Mouse (Mus musculus) adrenal gland, adult (tissue): Measurements from ENCODE around the gene 9230104L09Rik.

Experiments used
- DNase-seq, 2 experiments: peaks; one replicate each; pipeline ENCODE4 v3.0.0; 2022 to 2023; ENCODE audit warnings: low spot score in 1 of 2; ENCODE audit not compliant: inconsistent age in 2 of 2

Gene 9230104L09Rik

DNA sequence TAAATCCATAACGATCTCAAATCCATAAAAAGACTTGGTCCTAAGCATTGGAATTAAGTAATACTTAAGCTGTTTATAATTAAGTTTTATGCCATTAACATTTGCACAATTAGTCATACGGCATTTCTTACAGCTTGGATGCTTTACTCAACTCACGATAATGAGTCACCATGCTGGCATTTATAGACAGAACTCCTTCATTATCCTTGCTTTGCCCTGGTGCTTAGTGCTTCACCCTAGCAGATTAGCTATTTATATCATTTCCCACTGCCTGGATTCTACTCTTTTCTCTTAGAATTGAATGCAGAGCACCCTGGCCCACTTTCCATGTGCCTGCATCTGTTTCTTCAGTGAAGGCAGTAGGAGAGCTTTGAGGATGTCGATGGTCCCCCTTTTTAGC is 7.3 kb downstream of the 9230104L09Rik start:
- DNase-seq, result peak in 1 of 2 experiments; percentile 54

GRCm38 (mm10) chr2:148856630-148857400 is 8.0 kb downstream of the 9230104L09Rik start:
- peak in 1 of 2 experiments; percentile 76 for DNase-seq

DNA sequence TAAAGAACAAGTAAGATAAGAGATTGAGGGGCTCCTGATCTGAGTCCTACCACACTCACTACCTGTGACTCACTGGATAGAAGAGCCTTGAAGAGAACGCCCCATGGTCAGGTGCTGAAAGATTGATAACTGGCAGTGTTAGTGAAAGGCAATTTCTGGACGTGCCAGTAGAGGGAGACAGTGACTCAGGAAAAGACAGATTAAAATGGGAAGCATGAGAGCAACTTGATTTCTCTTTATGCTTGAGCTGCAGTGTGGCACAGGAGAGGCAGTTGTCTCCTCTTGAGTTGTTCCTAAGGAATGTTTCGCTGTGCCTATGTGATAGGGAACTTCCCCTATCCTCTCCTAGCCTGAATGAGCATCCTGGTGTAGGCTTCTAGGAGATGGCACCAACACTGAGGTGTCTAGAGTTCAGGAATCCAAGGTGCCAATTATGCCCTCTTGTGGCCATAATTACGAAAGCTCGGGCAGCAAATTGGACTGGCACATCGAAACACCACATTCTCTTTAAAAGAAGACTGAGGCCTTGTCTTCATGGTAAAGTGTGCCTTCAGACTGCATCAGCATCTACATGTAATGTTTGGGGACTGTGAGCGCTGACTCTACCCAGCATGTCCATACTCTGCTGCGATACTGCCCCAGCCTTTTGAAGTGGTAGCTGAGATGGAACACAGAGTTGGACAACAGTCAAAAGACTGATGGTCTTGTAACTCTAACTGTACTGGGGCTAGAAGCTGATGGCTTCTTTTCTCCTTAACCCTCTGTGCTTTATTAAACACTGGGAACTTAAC is 13.5 kb downstream of the 9230104L09Rik start:
- peak; percentile 82 to 97 for DNase-seq

DNA sequence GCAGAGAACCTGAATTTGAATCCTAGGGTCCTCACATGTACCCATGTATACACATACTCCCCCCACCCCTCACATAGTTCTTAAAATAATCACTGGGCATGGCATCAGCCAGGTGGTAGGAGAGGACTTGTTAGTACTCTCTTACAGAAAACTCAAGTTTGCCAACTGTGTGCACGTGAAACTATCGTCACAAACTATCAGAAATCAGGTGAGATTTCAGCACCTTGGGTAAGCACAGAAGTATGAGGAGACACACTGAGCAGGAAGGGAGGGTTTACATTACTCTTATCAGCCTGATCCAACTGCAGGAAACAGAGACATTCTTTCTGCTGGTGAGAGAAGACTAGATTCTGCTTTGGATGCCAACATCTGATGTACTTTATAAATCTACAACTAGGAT is 25.6 kb downstream of the 9230104L09Rik start:
- no peak for DNase-seq

DNA sequence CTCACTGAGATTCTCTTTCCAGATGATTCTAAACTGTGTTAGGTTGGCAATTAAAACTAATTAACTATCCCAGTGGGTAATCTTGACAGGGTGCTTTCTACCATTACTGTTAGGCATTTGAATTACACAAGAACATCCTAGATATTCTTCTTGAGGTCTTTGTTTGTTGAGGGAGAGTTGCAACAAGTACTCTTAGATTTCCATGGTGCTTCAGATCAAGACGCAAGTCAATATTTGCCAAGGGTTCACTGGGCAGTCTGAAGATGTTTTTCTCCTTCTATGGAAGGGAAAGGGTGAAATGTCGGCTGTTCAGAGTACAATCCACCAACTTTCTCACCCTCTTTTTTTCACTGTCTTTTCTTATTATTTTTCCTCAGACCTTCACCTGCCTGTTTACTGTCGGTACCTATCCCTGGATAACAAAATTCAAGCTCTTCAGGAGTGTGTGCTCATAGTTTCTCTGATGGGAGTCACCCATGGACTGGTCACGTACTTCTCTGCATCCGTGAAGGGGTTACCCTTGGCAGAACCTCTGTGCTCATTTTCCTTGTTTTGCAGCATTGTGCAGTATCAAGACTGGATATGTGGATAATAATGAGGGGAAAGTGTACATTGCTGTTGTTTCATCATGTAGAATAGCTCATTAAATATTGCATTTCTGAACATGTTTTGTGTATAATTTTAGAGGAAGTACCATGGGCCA is 26.6 kb downstream of the 9230104L09Rik start:
- DNase-seq, result no peak

GRCm38 (mm10) chr2:148834912-148835311 is 29.9 kb downstream of the 9230104L09Rik start, which contains the start of gene Cst9:
Cst9 (plus strand) TSS chr2:148835147.
- no peak for DNase-seq

DNA sequence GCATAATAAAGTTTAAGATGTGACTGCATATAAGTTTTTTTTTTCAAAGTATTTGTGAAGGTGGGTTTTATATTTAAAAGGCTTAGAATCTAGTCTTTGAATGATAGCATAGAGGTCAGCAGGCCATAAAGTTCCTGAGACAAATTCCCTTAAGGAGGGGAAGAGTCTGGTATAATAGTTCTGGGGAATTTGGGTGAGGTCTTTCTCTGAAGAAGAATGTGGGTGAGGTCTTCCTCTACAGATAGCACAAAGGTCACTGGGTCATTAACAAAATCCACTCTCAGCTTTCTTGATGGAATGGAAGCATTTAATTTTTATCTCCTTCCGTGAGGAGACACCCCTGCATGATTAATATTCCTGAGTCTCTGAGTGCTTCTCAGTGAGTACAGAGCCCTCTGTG is 38.9 kb downstream of the 9230104L09Rik start:
- DNase-seq, result no peak

DNA sequence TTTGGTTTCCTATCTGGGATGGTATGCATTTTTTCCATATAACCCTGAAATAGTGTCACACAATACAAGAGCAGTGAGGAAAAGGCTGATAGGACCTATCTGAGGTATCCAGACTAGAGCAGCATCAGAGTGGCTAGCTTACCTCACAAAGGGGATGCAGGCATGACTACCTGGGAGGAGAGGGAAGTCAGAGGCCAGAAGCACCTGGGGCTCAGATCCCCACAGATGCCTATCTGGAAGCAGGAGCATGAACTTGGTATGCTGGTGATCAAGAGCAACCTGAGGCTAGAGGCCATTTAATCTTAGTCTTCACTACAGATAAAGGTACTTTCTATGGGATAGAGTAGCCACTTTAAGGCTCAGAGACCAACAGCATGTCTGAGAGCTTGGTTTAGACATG is 44.9 kb downstream of the 9230104L09Rik start, which contains the start of gene Cst13:
Cst13 (plus strand) TSS at position 173 of the 400 bp plus-strand sequence.
- DNase-seq, result no peak

DNA sequence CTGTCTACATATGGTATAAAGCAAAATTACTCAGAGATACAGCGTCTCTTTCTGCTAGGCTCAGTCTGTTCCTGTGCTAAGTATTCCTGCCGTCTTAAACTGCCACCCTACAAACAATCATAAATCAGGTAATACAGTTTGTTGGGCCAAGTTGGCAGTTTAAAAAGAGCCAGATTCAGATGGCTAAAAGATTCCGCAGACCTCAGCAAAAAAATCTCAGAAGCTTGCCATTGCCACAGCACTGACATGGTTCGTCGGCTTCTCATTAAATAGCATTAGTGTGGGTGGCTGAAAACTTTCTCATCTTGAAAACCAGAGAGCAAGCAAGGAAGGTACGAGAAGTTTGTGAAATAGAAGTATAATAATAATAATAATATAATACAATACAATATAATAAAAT is 58.1 kb downstream of the 9230104L09Rik start:
- peak; percentile 32 to 62 for DNase-seq

- DNase-seq, result peak in 1 of 2 experiments; percentile 20
These were observed 63.3 kb downstream of the 9230104L09Rik start for GRCm38 (mm10) chr2:148801491-148801921.

DNA sequence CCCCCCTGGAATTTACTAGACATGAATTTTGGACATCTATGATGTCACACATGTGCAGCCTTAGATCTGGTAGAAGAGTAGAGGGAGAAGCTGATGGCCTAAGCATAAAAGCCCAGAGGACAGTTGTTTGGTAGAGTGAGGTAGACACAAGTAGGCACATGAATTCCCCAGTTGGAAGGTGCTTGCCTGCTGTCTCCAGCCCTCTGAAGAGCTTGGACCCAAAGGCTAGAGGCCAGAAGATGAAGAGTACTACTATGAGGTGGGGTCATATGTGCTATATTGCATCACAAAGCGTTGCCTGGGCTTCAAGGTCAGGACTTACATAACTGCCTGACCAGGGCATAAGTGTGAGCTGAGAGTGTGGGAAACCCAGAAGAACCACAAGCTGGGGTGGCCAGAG is 66.4 kb downstream of the 9230104L09Rik start, which contains the start of gene Cst8:
Cst8 (plus strand) TSS at position 301 of the 400 bp plus-strand sequence.
- no peak for DNase-seq
